Mouse (Mus musculus): ENCODE measurements at regions not wholly inside any gene's neighbourhood (a gene's known extent, or its start where the extent isn't known, plus 50 kb on each side); places are given as distances from the start of the nearest gene placed in this dataset.

- H3K9ac ChIP-seq (ENCODE audit: low read depth, low read length): no peak overlapping the region
- no peak overlapping the region for H3K4me2 ChIP-seq (ENCODE audit: low read length)
- WGBS: 87% methylated on average over 5 of the region's 5 CpGs
- H3K36me3 ChIP-seq (ENCODE audit: control insufficient read depth, insufficient read depth, low read length): no peaks in the 10 kb centered on the region
- H3K27ac ChIP-seq (ENCODE audit: low read depth, low read length): no peak overlapping the region
- no peaks in the 10 kb centered on the region; the same call in 1 of the 2 replicates for H3K27me3 ChIP-seq (replicated peaks; ENCODE audit: control insufficient read depth, insufficient read depth, low read length)
- peaks cover 15% of the 10 kb centered on the region for H3K4me1 ChIP-seq (ENCODE audit: control insufficient read depth, insufficient read depth, low read depth, low read length)
- no peak overlapping the region for H3K4me3 ChIP-seq (ENCODE audit: low read length)
- H3K9me3 ChIP-seq (ENCODE audit: control insufficient read depth, low read length): no peaks in the 10 kb centered on the region; the same call in 1 of the 2 replicates
- no peak for ATAC-seq
Observed at GRCm38 (mm10) chr9:61283311-61283710, 88.9 kb upstream of the Tle3 start.

- WGBS: 77% methylated on average over 8 of the region's 8 CpGs
- Histone ChIP-seq H3K27me3 (replicated peaks; ENCODE audit: control insufficient read depth, insufficient read depth, low read length) (no peaks in the 10 kb centered on the region; the same call in 1 of the 2 replicates), H3K9me3 (ENCODE audit: control insufficient read depth, low read length) (no peaks in the 10 kb centered on the region; the same call in 1 of the 2 replicates), H3K27ac (ENCODE audit: low read depth, low read length) (no peak overlapping the region), H3K9ac (ENCODE audit: low read depth, low read length) (no peak overlapping the region), H3K4me3 (ENCODE audit: low read length) (no peak overlapping the region), H3K4me2 (ENCODE audit: low read length) (no peak overlapping the region), H3K36me3 (ENCODE audit: control insufficient read depth, insufficient read depth, low read length) (no peaks in the 10 kb centered on the region), H3K4me1 (ENCODE audit: control insufficient read depth, insufficient read depth, low read depth, low read length) (peaks cover 4% of the 10 kb centered on the region)
- ATAC-seq: peak; percentile 64
Observed at GRCm38 (mm10) chr9:61284201-61285021, 87.8 kb upstream of the Tle3 start.

- WGBS: 96% methylated on average over 4 of the region's 4 CpGs
- ATAC-seq: no peak
- H3K9ac ChIP-seq (ENCODE audit: low read depth, low read length): no peak overlapping the region
Observed at GRCm38 (mm10) chr9:61286561-61286960, 85.6 kb upstream of the Tle3 start.

GRCm38 (mm10) chr9:61289117-61289516 lies 83.0 kb upstream of the Tle3 start:
- no peaks in the 10 kb centered on the region; the same call in 1 of the 2 replicates for H3K9me3 ChIP-seq (ENCODE audit: control insufficient read depth, low read length)
- H3K4me2 ChIP-seq (ENCODE audit: low read length): no peak overlapping the region
- no peak overlapping the region for H3K27ac ChIP-seq (ENCODE audit: low read depth, low read length)
- WGBS: 62% methylated on average over 12 of the region's 12 CpGs
- H3K9ac ChIP-seq (ENCODE audit: low read depth, low read length): no peak overlapping the region
- H3K27me3 ChIP-seq (replicated peaks; ENCODE audit: control insufficient read depth, insufficient read depth, low read length): no peaks in the 10 kb centered on the region
- no peak overlapping the region for H3K4me3 ChIP-seq (ENCODE audit: low read length)
- peaks cover 9% of the 10 kb centered on the region for H3K4me1 ChIP-seq (ENCODE audit: control insufficient read depth, insufficient read depth, low read depth, low read length)
- H3K36me3 ChIP-seq (ENCODE audit: control insufficient read depth, insufficient read depth, low read length): no peaks in the 10 kb centered on the region
- ATAC-seq: no peak

More at GRCm38 (mm10) chr9:61286561-61286960, 85.6 kb upstream of the Tle3 start:
- no peaks in the 10 kb centered on the region for H3K4me1 ChIP-seq (ENCODE audit: control insufficient read depth, insufficient read depth, low read depth, low read length)
- H3K36me3 ChIP-seq (ENCODE audit: control insufficient read depth, insufficient read depth, low read length): no peaks in the 10 kb centered on the region
- H3K9me3 ChIP-seq (ENCODE audit: control insufficient read depth, low read length): no peaks in the 10 kb centered on the region; the same call in 1 of the 2 replicates
- no peak overlapping the region for H3K27ac ChIP-seq (ENCODE audit: low read depth, low read length)
- H3K27me3 ChIP-seq (replicated peaks; ENCODE audit: control insufficient read depth, insufficient read depth, low read length): no peaks in the 10 kb centered on the region; the same call in 1 of the 2 replicates
- H3K4me2 ChIP-seq (ENCODE audit: low read length): no peak overlapping the region
- H3K4me3 ChIP-seq (ENCODE audit: low read length): no peak overlapping the region

- no peaks in the 10 kb centered on the region; the same call in 1 of the 2 replicates for H3K9me3 ChIP-seq (ENCODE audit: control insufficient read depth, low read length)
- peaks cover 9% of the 10 kb centered on the region for H3K4me1 ChIP-seq (ENCODE audit: control insufficient read depth, insufficient read depth, low read depth, low read length)
- no peak overlapping the region for H3K4me2 ChIP-seq (ENCODE audit: low read length)
- H3K36me3 ChIP-seq (ENCODE audit: control insufficient read depth, insufficient read depth, low read length): no peaks in the 10 kb centered on the region
- no peak overlapping the region for H3K27ac ChIP-seq (ENCODE audit: low read depth, low read length)
- WGBS: 75% methylated on average over 6 of the region's 6 CpGs
- ATAC-seq: no peak
- H3K4me3 ChIP-seq (ENCODE audit: low read length): no peak overlapping the region
- no peak overlapping the region for H3K9ac ChIP-seq (ENCODE audit: low read depth, low read length)
- no peaks in the 10 kb centered on the region for H3K27me3 ChIP-seq (replicated peaks; ENCODE audit: control insufficient read depth, insufficient read depth, low read length)
Observed at GRCm38 (mm10) chr9:61289713-61290112, 82.5 kb upstream of the Tle3 start.

GRCm38 (mm10) chr9:61291646-61292045 lies 80.5 kb upstream of the Tle3 start:
- no peaks in the 10 kb centered on the region for H3K36me3 ChIP-seq (ENCODE audit: control insufficient read depth, insufficient read depth, low read length)
- H3K9ac ChIP-seq (ENCODE audit: low read depth, low read length): no peak overlapping the region
- no peak overlapping the region for H3K4me2 ChIP-seq (ENCODE audit: low read length)
- no peaks in the 10 kb centered on the region; the same call in 1 of the 2 replicates for H3K9me3 ChIP-seq (ENCODE audit: control insufficient read depth, low read length)
- H3K27ac ChIP-seq (ENCODE audit: low read depth, low read length): no peak overlapping the region
- no peak overlapping the region for H3K4me3 ChIP-seq (ENCODE audit: low read length)
- ATAC-seq: no peak
- peaks cover 9% of the 10 kb centered on the region for H3K4me1 ChIP-seq (ENCODE audit: control insufficient read depth, insufficient read depth, low read depth, low read length)
- WGBS: 53% methylated on average over 1 of the region's 1 CpGs
- peaks cover 2% of the 10 kb centered on the region; the same call in 1 of the 2 replicates for H3K27me3 ChIP-seq (replicated peaks; ENCODE audit: control insufficient read depth, insufficient read depth, low read length)

GRCm38 (mm10) chr9:61292501-61292900 lies 79.7 kb upstream of the Tle3 start:
- ATAC-seq: no peak
- Histone ChIP-seq H3K9ac (ENCODE audit: low read depth, low read length) (no peak overlapping the region), H3K4me3 (ENCODE audit: low read length) (no peak overlapping the region), H3K9me3 (ENCODE audit: control insufficient read depth, low read length) (no peaks in the 10 kb centered on the region; the same call in 1 of the 2 replicates), H3K4me2 (ENCODE audit: low read length) (no peak overlapping the region), H3K36me3 (ENCODE audit: control insufficient read depth, insufficient read depth, low read length) (no peaks in the 10 kb centered on the region), H3K27ac (ENCODE audit: low read depth, low read length) (no peak overlapping the region), H3K4me1 (ENCODE audit: control insufficient read depth, insufficient read depth, low read depth, low read length) (peaks cover 9% of the 10 kb centered on the region), H3K27me3 (replicated peaks; ENCODE audit: control insufficient read depth, insufficient read depth, low read length) (peaks cover 2% of the 10 kb centered on the region; the same call in 1 of the 2 replicates)
- WGBS: 70% methylated on average over 3 of the region's 3 CpGs

- no peaks in the 10 kb centered on the region for H3K36me3 ChIP-seq (ENCODE audit: control insufficient read depth, insufficient read depth, low read length)
- 20% methylated on average over 11 of the region's 11 CpGs for WGBS
- peaks cover 9% of the 10 kb centered on the region for H3K4me1 ChIP-seq (ENCODE audit: control insufficient read depth, insufficient read depth, low read depth, low read length)
- no peak overlapping the region for H3K4me2 ChIP-seq (ENCODE audit: low read length)
- no peaks in the 10 kb centered on the region for H3K9me3 ChIP-seq (ENCODE audit: control insufficient read depth, low read length)
- H3K9ac ChIP-seq (ENCODE audit: low read depth, low read length): no peak overlapping the region
- ATAC-seq: peak; percentile 73
- peaks cover 2% of the 10 kb centered on the region; the same call in 1 of the 2 replicates for H3K27me3 ChIP-seq (replicated peaks; ENCODE audit: control insufficient read depth, insufficient read depth, low read length)
- H3K27ac ChIP-seq (ENCODE audit: low read depth, low read length): no peak overlapping the region
- no peak overlapping the region for H3K4me3 ChIP-seq (ENCODE audit: low read length)
Observed at GRCm38 (mm10) chr9:61293223-61293985, 78.8 kb upstream of the Tle3 start.

- H3K9ac ChIP-seq (ENCODE audit: low read depth, low read length): no peak overlapping the region
- peaks cover 2% of the 10 kb centered on the region for H3K27me3 ChIP-seq (replicated peaks; ENCODE audit: control insufficient read depth, insufficient read depth, low read length)
- no peak overlapping the region for H3K4me3 ChIP-seq (ENCODE audit: low read length)
- WGBS: 88% methylated on average over 4 of the region's 5 CpGs
- H3K4me1 ChIP-seq (ENCODE audit: control insufficient read depth, insufficient read depth, low read depth, low read length): peaks cover 9% of the 10 kb centered on the region
- H3K27ac ChIP-seq (ENCODE audit: low read depth, low read length): no peak overlapping the region
- H3K4me2 ChIP-seq (ENCODE audit: low read length): no peak overlapping the region
- no peaks in the 10 kb centered on the region for H3K36me3 ChIP-seq (ENCODE audit: control insufficient read depth, insufficient read depth, low read length)
- no peaks in the 10 kb centered on the region for H3K9me3 ChIP-seq (ENCODE audit: control insufficient read depth, low read length)
- ATAC-seq: no peak
Observed at GRCm38 (mm10) chr9:61295001-61295400, 77.2 kb upstream of the Tle3 start.
